Mouse (Mus musculus): ENCODE results near the gene Rilpl1.
A peak's percentile ranks its signal among the peaks of the same experiment; 100 is the strongest.

Rilpl1 gene

GRCm38 (mm10) chr5:124453339-124454081 lies 77.7 kb downstream of the Rilpl1 start:
- no peak for DNase-seq (ENCODE audit: extremely low spot score, low spot score)

- DNase-seq (ENCODE audit: extremely low spot score, low spot score) = no peak
These were observed 78.5 kb downstream of the Rilpl1 start for GRCm38 (mm10) chr5:124452494-124453228.

GRCm38 (mm10) chr5:124450641-124451340 lies 80.4 kb downstream of the Rilpl1 start:
- no peak for DNase-seq (ENCODE audit: extremely low spot score, low spot score)

GRCm38 (mm10) chr5:124450051-124450450 lies 81.1 kb downstream of the Rilpl1 start:
- no peak for DNase-seq (ENCODE audit: extremely low spot score, low spot score)

GRCm38 (mm10) chr5:124449494-124449893 lies 81.7 kb downstream of the Rilpl1 start:
- no peak for DNase-seq (ENCODE audit: extremely low spot score, low spot score)

GRCm38 (mm10) chr5:124446301-124446881 lies 84.8 kb downstream of the Rilpl1 start:
- DNase-seq (ENCODE audit: extremely low spot score, low spot score) = peak; percentile 61

- DNase-seq (ENCODE audit: extremely low spot score, low spot score) = peak; percentile 68
These were observed 85.4 kb downstream of the Rilpl1 start for GRCm38 (mm10) chr5:124445621-124446293.

- peak; percentile 76 for DNase-seq (ENCODE audit: extremely low spot score, low spot score)
These were observed 86.3 kb downstream of the Rilpl1 start for GRCm38 (mm10) chr5:124444661-124445561.

GRCm38 (mm10) chr5:124444208-124444607 lies 87.0 kb downstream of the Rilpl1 start:
- no peak for DNase-seq (ENCODE audit: extremely low spot score, low spot score)

All from neural tube, embryonic 10.5 days (tissue).